Mouse (Mus musculus) adrenal gland, postnatal 36 days (tissue): ENCODE measurements around the gene Nfia. TPM values are rescaled to one million over a fixed set of nuclear protein-coding genes. Genes with fewer than 3 reads are reported as not detected.

Experiments
- DNase-seq, 2 experiments: peaks; one replicate each; pipeline ENCODE4 v3.0.0; 2021; ENCODE audit warnings: mixed read lengths in 1 of 2
- total RNA-seq, 2 experiments: library from RNA; stranded (reverse); gene quantifications; 2 replicates each; pipeline ENCODE4 v1.2.3; 2021

Gene Nfia
- total RNA-seq, 2 experiments from 2014 or later, result 124 to 204 TPM

GRCm38 (mm10) chr4:98003323-98004107, 231.0 kb downstream of the Nfia start:
- peak; percentile 26 to 45 for DNase-seq

GRCm38 (mm10) chr4:98004108-98004625, 231.6 kb downstream of the Nfia start:
- peak; percentile 83 to 86 for DNase-seq

GRCm38 (mm10) chr4:98004986-98005385, 232.5 kb downstream of the Nfia start:
- peak in 1 of 2 experiments; percentile 35 for DNase-seq

- no peak for DNase-seq
Observed at GRCm38 (mm10) chr4:98008814-98009368, 236.4 kb downstream of the Nfia start.

DNA sequence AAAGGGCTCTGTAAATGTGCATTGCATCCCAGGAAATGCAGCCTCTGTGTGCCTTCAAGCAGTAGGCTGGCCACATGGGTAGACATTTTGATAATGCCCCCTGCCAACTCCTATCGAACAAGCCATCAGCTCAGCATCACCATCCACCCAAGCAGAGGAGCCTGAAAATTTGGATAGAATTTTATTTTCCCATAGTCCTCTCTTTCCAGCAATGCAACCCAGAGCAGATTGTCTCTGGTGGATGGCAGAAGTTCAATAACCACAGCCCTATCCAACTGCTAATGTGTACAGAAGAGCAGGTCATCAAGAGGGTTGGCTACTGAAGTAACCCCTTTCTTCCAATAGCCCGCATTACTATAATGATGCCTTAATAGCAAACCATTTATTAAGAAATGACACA, 237.4 kb downstream of the Nfia start:
- no peak for DNase-seq

DNA sequence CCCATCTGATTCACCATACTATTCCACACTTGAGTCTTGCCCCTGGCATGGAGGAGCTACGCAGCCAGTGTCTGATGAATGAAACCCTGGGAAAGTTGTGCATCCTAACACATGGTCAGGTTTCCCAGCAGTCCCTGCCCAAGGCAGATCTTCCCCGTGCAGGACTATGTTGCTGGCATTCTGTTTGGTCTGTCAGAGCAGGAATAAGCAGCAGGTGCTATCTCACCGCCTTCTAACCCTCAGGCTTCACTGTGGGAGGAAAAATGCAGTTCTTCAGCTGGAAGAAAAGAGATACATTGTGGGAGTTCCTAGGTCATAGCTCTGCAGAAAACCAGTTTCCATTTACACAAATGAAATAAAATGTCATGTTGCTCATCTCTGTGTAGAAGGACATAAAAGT, 247.3 kb downstream of the Nfia start:
- DNase-seq, result no peak

- DNase-seq, result no peak
Observed at GRCm38 (mm10) chr4:98020836-98021235, 248.3 kb downstream of the Nfia start.

GRCm38 (mm10) chr4:98023245-98023792, 250.8 kb downstream of the Nfia start:
- DNase-seq, result no peak

DNA sequence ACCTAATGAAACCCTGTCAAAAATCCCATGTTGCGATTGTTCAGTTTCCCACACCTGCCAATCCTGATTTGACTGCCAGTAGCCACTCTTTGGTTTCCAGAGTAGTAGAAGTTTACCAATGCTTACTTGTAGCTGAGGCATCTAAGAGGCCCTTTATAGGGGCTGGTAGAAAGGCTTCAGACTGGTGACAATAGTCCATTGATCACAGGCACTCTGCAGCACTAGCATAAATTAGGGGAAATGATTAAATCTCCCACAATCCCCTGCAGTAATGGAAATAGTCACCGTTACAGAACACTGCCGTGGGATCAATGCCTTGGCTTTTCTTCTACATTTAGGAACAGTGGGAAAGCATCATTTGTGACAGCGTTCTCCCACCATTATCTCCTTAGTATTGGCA, 254.9 kb downstream of the Nfia start:
- no peak for DNase-seq

DNA sequence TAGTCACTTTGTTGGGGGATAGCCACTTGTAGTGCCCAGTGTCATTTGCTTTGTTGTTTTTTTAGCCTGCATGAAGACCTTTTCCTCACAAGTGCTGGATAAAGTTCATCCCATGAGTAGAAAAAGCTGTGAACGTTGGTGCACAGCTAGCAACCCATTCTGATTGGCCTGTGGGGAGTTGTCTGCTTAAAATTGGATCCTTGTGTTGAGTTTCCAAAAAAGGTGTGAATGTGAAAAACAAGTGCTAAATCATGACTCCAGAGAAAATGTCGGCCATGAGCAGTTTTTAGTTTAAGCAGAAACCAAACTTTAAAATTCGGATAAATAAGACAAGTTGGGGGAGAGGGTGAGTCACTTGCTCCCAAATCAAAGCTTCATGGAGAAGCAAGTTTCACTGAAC, 259.3 kb downstream of the Nfia start:
- no peak for DNase-seq

GRCm38 (mm10) chr4:98032332-98032731, 259.8 kb downstream of the Nfia start:
- no peak for DNase-seq

GRCm38 (mm10) chr4:98039095-98039494, 266.6 kb downstream of the Nfia start:
- DNase-seq, result no peak

- no peak for DNase-seq
Observed at GRCm38 (mm10) chr4:98040179-98040578, 267.6 kb downstream of the Nfia start.

GRCm38 (mm10) chr4:98044611-98045010, 272.1 kb downstream of the Nfia start:
- DNase-seq, result no peak

DNA sequence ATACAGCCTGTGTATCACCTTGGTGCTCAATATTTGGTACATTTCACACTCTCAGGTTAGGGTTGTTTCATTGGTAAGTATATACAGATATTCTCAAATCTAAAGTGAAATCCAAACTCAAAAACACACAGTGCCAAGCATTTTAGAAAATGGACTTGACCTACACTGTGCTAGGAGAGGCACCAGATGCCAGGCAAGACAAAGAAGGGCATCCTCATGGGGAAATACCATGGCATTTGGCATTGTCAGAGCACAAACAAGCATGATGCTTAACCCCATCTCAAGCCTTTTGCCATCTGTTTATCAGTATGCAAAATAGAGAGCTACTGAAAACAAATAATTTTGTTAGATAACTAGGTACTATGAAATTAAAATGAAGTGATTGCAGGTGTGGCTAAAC, 274.8 kb downstream of the Nfia start:
- no peak for DNase-seq

- no peak for DNase-seq
Observed at GRCm38 (mm10) chr4:98049584-98049983, 277.1 kb downstream of the Nfia start.

DNA sequence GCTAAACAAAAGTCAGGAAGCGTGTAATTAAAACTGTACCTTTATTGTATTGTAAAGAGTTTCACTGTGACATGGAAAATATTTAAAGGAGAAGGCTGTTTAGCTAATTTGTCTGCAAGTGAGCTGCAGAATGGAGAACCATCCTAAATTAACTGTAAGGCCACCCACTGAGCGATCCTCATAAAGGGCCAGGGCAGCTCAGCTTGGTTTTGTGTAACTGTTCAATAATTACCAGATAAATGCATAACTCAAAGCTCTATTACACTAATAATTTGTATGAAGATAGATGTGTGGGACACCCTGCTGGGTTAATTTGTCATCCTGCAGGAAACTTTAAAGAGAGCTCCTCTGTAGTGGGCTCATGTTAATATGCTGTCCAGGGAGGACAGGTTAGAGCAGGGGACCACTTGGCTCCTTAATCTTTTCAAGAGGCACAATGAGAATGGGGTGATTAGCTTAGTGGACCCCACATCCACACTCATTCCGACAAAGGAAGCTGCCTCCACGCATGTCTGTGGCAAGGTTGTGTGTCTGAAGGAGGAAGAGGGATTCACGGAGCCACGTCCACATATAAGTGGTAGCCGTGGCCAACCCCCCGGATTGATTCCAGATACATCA, 277.6 kb downstream of the Nfia start:
- DNase-seq, result no peak

GRCm38 (mm10) chr4:98050781-98051180, 278.2 kb downstream of the Nfia start:
- no peak for DNase-seq

DNA sequence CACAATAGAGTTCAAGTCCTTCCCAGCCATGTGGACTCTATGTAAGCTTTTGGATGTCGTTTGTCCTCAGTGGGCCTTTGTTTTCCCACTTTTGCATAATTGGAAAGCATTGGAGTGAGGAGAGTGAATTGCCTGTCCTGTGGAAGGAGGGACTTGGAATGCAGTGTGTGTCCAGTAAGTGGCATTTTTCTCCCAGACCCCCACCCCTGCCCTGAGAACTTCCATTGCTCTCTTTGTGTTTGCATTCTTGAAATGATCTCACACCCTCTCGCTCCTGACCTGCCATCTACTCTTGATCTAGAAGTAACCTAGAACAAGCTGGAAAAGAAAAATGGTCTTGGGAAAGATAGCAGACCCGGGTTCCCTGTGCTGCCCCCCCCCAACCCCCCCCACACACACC, 278.8 kb downstream of the Nfia start:
- DNase-seq, result no peak

DNA sequence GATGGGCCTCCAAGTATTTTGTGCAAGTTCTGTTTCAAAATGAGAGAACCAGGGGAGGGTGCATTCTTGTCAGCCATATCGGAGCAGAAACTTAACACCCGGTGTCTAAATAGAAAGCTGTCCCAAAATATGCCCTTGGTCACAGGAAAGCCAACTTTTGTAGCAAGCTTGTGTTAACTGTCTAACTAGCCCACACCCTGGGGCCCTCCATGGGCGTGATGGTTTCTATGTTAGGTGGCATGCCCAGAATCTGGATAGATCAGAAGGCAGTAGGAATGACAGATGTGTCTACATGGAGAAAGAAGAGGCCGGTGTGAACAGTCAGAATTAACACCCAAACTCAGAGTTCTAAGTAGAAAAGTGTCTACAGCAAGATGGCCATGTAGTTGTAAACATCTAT, 282.5 kb downstream of the Nfia start:
- DNase-seq, result no peak

- no peak for DNase-seq
Observed at GRCm38 (mm10) chr4:98056396-98057020, 284.0 kb downstream of the Nfia start.

GRCm38 (mm10) chr4:98057246-98057645, 284.7 kb downstream of the Nfia start:
- DNase-seq, result peak in 1 of 2 experiments; percentile 17

DNA sequence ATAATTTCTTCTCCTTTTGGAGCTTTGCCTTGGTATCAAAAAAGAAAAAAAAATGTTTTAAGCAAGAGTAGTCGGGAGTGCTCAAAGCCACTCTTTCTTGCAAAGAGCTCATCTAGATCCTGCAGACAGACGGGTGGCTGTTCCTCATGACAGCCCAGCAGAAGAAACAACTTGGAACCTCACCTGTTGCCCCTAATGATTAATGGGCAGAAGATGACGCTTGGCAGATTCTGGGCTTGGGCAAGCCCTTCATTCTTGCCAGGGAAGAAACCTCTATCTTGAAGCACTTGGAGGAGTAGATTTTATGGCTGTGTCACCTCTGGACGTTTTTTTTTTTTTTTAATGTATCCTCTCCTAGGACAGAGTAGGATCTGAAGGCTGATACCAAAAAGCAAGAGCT, 285.2 kb downstream of the Nfia start:
- DNase-seq, result no peak
